Mouse (Mus musculus) olfactory bulb, adult 2 months (tissue): ENCODE data around the gene Rpl26.

ENCODE experiments used
- CTCF ChIP-seq: fragments of 200-500 bp; IDR thresholded peaks from 2 replicates; pipeline ENCODE4 v1.5.1; 2012; ENCODE audit warnings: low read depth, mild to moderate bottlenecking, low read length, moderate library complexity; ENCODE audit not compliant: insufficient read depth
- POLR2A ChIP-seq: fragments of 200-500 bp; IDR thresholded peaks from 2 replicates; pipeline ENCODE4 v1.6.1; 2012; ENCODE audit warnings: mild to moderate bottlenecking, low read depth, low read length, moderate library complexity; ENCODE audit not compliant: insufficient read depth

DNA sequence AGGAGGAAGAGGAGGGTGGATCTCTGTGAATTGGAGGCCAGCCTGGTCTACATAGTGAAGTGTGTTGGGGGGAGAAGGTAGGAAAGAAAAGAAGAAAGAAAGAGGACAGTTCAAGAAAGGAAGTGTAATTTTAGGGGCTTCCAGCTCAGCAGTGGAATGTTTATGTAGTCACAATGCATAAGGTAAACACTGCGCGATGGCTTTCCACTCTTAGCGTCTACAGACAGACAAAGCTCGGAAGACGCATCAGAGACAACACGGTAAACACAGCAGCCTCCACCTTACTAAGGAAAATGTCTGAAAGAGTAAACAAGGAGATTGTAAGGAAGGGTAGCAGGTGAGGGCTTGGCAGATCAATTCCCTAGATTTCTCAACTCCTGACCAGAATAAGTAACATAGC is 28.6 kb downstream of the Rpl26 start:
- no peak for TF ChIP-seq CTCF
- no peak for TF ChIP-seq POLR2A
